Mouse (Mus musculus): Measurements from ENCODE around the gene Stxbp1. TPM values are rescaled to one million over a fixed set of nuclear protein-coding genes. Genes with fewer than 3 reads are reported as not detected.

Gene Stxbp1
- 889 and 932 TPM in 2 replicates for polyA plus RNA-seq (2012; rRNA removed)

- peak within 1 kb of the TSS; percentile 97 for H3K4me3 ChIP-seq (replicated peaks; ENCODE audit: insufficient read depth, low read depth, low read length)
- H3K27ac ChIP-seq (ENCODE audit: insufficient read depth, low read length), result peak within 1 kb of the TSS; percentile 98
- DNase-seq, result peak; percentile 90 to 96
- under 1% methylated on average over 76 of the region's 78 CpGs for WGBS
- H3K27me3 ChIP-seq (ENCODE audit: control insufficient read depth, insufficient read depth, low read length), result no peaks in the 10 kb centered on the region
- TF ChIP-seq POLR2A (IDR thresholded peaks at IDR 0.05; ENCODE audit: borderline replicate concordance, insufficient read depth, low read length), result peak; percentile 88
- no peak for TF ChIP-seq CTCF (IDR thresholded peaks at IDR 0.05; ENCODE audit: borderline replicate concordance, insufficient read depth, low read depth, low read length)
- H3K4me1 ChIP-seq (ENCODE audit: control insufficient read depth, insufficient read depth, low read length), result peaks cover 10% of the 10 kb centered on the region
These were observed at the start of gene Stxbp1 for GRCm38 (mm10) chr2:32846805-32847467. TSS of gene Stxbp1 (minus strand) at chr2:32847245.

GRCm38 (mm10) chr2:32896507-32897147 is 49.6 kb upstream of the Stxbp1 start:
- 44% methylated on average over 10 of the region's 10 CpGs for WGBS
- Histone ChIP-seq H3K27ac (ENCODE audit: insufficient read depth, low read length) (no peak overlapping the region), H3K4me1 (ENCODE audit: control insufficient read depth, insufficient read depth, low read length) (peaks cover 22% of the 10 kb centered on the region), H3K4me3 (replicated peaks; ENCODE audit: insufficient read depth, low read depth, low read length) (no peak overlapping the region), H3K27me3 (ENCODE audit: control insufficient read depth, insufficient read depth, low read length) (no peaks in the 10 kb centered on the region)
- peak in 1 of 2 experiments; percentile 25 for DNase-seq
- no peak for TF ChIP-seq CTCF (IDR thresholded peaks at IDR 0.05; ENCODE audit: borderline replicate concordance, insufficient read depth, low read depth, low read length)
- no peak for TF ChIP-seq POLR2A (IDR thresholded peaks at IDR 0.05; ENCODE audit: borderline replicate concordance, insufficient read depth, low read length)

- Histone ChIP-seq H3K27ac (ENCODE audit: insufficient read depth, low read length) (peak overlapping the region; percentile 46), H3K4me1 (ENCODE audit: control insufficient read depth, insufficient read depth, low read length) (peaks cover 22% of the 10 kb centered on the region), H3K4me3 (replicated peaks; ENCODE audit: insufficient read depth, low read depth, low read length) (no peak overlapping the region), H3K27me3 (ENCODE audit: control insufficient read depth, insufficient read depth, low read length) (no peaks in the 10 kb centered on the region)
- TF ChIP-seq POLR2A (IDR thresholded peaks at IDR 0.05; ENCODE audit: borderline replicate concordance, insufficient read depth, low read length) (no peak), CTCF (IDR thresholded peaks at IDR 0.05; ENCODE audit: borderline replicate concordance, insufficient read depth, low read depth, low read length) (no peak)
- DNase-seq, result peak in 1 of 2 experiments; percentile 37
- 53% methylated on average over 8 of the region's 8 CpGs for WGBS
These were observed 48.6 kb upstream of the Stxbp1 start for GRCm38 (mm10) chr2:32895606-32896106.

- TF ChIP-seq POLR2A (IDR thresholded peaks at IDR 0.05; ENCODE audit: borderline replicate concordance, insufficient read depth, low read length) (no peak), CTCF (IDR thresholded peaks at IDR 0.05; ENCODE audit: borderline replicate concordance, insufficient read depth, low read depth, low read length) (no peak)
- no peak for DNase-seq
- Histone ChIP-seq H3K27me3 (ENCODE audit: control insufficient read depth, insufficient read depth, low read length) (no peaks in the 10 kb centered on the region), H3K4me1 (ENCODE audit: control insufficient read depth, insufficient read depth, low read length) (peaks cover 19% of the 10 kb centered on the region), H3K4me3 (replicated peaks; ENCODE audit: insufficient read depth, low read depth, low read length) (no peak overlapping the region), H3K27ac (ENCODE audit: insufficient read depth, low read length) (no peak overlapping the region)
- WGBS, result 78% methylated on average over 2 of the region's 2 CpGs
These were observed 47.1 kb upstream of the Stxbp1 start for GRCm38 (mm10) chr2:32894097-32894496.

GRCm38 (mm10) chr2:32892490-32892889 is 45.4 kb upstream of the Stxbp1 start:
- Histone ChIP-seq H3K27ac (ENCODE audit: insufficient read depth, low read length) (no peak overlapping the region), H3K27me3 (ENCODE audit: control insufficient read depth, insufficient read depth, low read length) (no peaks in the 10 kb centered on the region), H3K4me3 (replicated peaks; ENCODE audit: insufficient read depth, low read depth, low read length) (no peak overlapping the region), H3K4me1 (ENCODE audit: control insufficient read depth, insufficient read depth, low read length) (peaks cover 17% of the 10 kb centered on the region; the same call in 1 of the 2 replicates)
- 86% methylated on average over 14 of the region's 14 CpGs for WGBS
- TF ChIP-seq POLR2A (IDR thresholded peaks at IDR 0.05; ENCODE audit: borderline replicate concordance, insufficient read depth, low read length) (no peak), CTCF (IDR thresholded peaks at IDR 0.05; ENCODE audit: borderline replicate concordance, insufficient read depth, low read depth, low read length) (no peak)
- DNase-seq, result no peak

GRCm38 (mm10) chr2:32891278-32891677 is 44.2 kb upstream of the Stxbp1 start:
- Histone ChIP-seq H3K27ac (ENCODE audit: insufficient read depth, low read length) (no peak overlapping the region), H3K4me3 (replicated peaks; ENCODE audit: insufficient read depth, low read depth, low read length) (no peak overlapping the region), H3K4me1 (ENCODE audit: control insufficient read depth, insufficient read depth, low read length) (peaks cover 7% of the 10 kb centered on the region; the same call in 1 of the 2 replicates), H3K27me3 (ENCODE audit: control insufficient read depth, insufficient read depth, low read length) (no peaks in the 10 kb centered on the region)
- 89% methylated on average over 9 of the region's 9 CpGs for WGBS
- no peak for TF ChIP-seq POLR2A (IDR thresholded peaks at IDR 0.05; ENCODE audit: borderline replicate concordance, insufficient read depth, low read length)
- TF ChIP-seq CTCF (IDR thresholded peaks at IDR 0.05; ENCODE audit: borderline replicate concordance, insufficient read depth, low read depth, low read length), result no peak
- DNase-seq, result no peak

- Histone ChIP-seq H3K27ac (ENCODE audit: insufficient read depth, low read length) (no peak overlapping the region), H3K4me3 (replicated peaks; ENCODE audit: insufficient read depth, low read depth, low read length) (no peak overlapping the region), H3K27me3 (ENCODE audit: control insufficient read depth, insufficient read depth, low read length) (no peaks in the 10 kb centered on the region), H3K4me1 (ENCODE audit: control insufficient read depth, insufficient read depth, low read length) (no peaks in the 10 kb centered on the region)
- TF ChIP-seq POLR2A (IDR thresholded peaks at IDR 0.05; ENCODE audit: borderline replicate concordance, insufficient read depth, low read length) (no peak), CTCF (IDR thresholded peaks at IDR 0.05; ENCODE audit: borderline replicate concordance, insufficient read depth, low read depth, low read length) (no peak)
- DNase-seq, result no peak
- 74% methylated on average over 3 of the region's 3 CpGs for WGBS
These were observed 43.2 kb upstream of the Stxbp1 start for GRCm38 (mm10) chr2:32890280-32890679.

All from cerebellum, adult 2 months (tissue).